Mouse (Mus musculus): Measurements from ENCODE around the gene Mllt1. TPM values are rescaled to one million over a fixed set of nuclear protein-coding genes. Genes with fewer than 3 reads are reported as not detected.

Gene Mllt1
- polyA plus RNA-seq, 2 experiments: 34.5 to 98.3 TPM

GRCm38 (mm10) chr17:56969321-56969720 is 34.1 kb upstream of the Mllt1 start:
- no peak for DNase-seq (ENCODE audit: low spot score)
- H3K27ac ChIP-seq (replicated peaks; ENCODE audit: low read depth, low read length): no peak overlapping the region
- no peaks in the 10 kb centered on the region for H3K27me3 ChIP-seq (ENCODE audit: control insufficient read depth, insufficient read depth, low read length)
- 63% methylated on average over 3 of the region's 3 CpGs for WGBS
- H3K9me3 ChIP-seq (ENCODE audit: control insufficient read depth, low read length): no peaks in the 10 kb centered on the region
- no peak overlapping the region for H3K4me3 ChIP-seq (replicated peaks; ENCODE audit: low read length)
- no peak overlapping the region for H3K4me2 ChIP-seq (replicated peaks; ENCODE audit: low read depth, low read length, severe bottlenecking)
- no peak for ATAC-seq (ENCODE audit: low FRiP score, low read depth)
- H3K36me3 ChIP-seq (ENCODE audit: control insufficient read depth, insufficient read depth, low read length): no peaks in the 10 kb centered on the region
- no peak for TF ChIP-seq POLR2A (IDR thresholded peaks at IDR 0.05; ENCODE audit: borderline replicate concordance, extremely low read depth, insufficient read depth, insufficient read length)
- H3K4me1 ChIP-seq (ENCODE audit: control insufficient read depth, insufficient read depth, low read length): no peaks in the 10 kb centered on the region
- H3K9ac ChIP-seq (ENCODE audit: low read depth, low read length, severe bottlenecking): no peak overlapping the region

- H3K9me3 ChIP-seq (ENCODE audit: control insufficient read depth, low read length): no peaks in the 10 kb centered on the region
- 74% methylated on average over 6 of the region's 6 CpGs for WGBS
- no peak for TF ChIP-seq POLR2A (IDR thresholded peaks at IDR 0.05; ENCODE audit: borderline replicate concordance, extremely low read depth, insufficient read depth, insufficient read length)
- no peak overlapping the region for H3K9ac ChIP-seq (ENCODE audit: low read depth, low read length, severe bottlenecking)
- no peak overlapping the region for H3K27ac ChIP-seq (replicated peaks; ENCODE audit: low read depth, low read length)
- H3K36me3 ChIP-seq (ENCODE audit: control insufficient read depth, insufficient read depth, low read length): no peaks in the 10 kb centered on the region
- DNase-seq (ENCODE audit: low spot score) (no peak), ATAC-seq (ENCODE audit: low FRiP score, low read depth) (no peak)
- no peak overlapping the region for H3K4me3 ChIP-seq (replicated peaks; ENCODE audit: low read length)
- no peaks in the 10 kb centered on the region for H3K27me3 ChIP-seq (ENCODE audit: control insufficient read depth, insufficient read depth, low read length)
- H3K4me2 ChIP-seq (replicated peaks; ENCODE audit: low read depth, low read length, severe bottlenecking): no peak overlapping the region
- no peaks in the 10 kb centered on the region for H3K4me1 ChIP-seq (ENCODE audit: control insufficient read depth, insufficient read depth, low read length)
Observed at GRCm38 (mm10) chr17:56963646-56964045, 28.4 kb upstream of the Mllt1 start.

GRCm38 (mm10) chr17:56962642-56963405 is 27.6 kb upstream of the Mllt1 start:
- H3K4me3 ChIP-seq (replicated peaks; ENCODE audit: low read length): no peak overlapping the region
- H3K9me3 ChIP-seq (ENCODE audit: control insufficient read depth, low read length): no peaks in the 10 kb centered on the region
- H3K4me2 ChIP-seq (replicated peaks; ENCODE audit: low read depth, low read length, severe bottlenecking): no peak overlapping the region
- TF ChIP-seq POLR2A (IDR thresholded peaks at IDR 0.05; ENCODE audit: borderline replicate concordance, extremely low read depth, insufficient read depth, insufficient read length): no peak
- DNase-seq (ENCODE audit: low spot score) (no peak), ATAC-seq (ENCODE audit: low FRiP score, low read depth) (no peak)
- no peak overlapping the region for H3K27ac ChIP-seq (replicated peaks; ENCODE audit: low read depth, low read length)
- no peaks in the 10 kb centered on the region for H3K27me3 ChIP-seq (ENCODE audit: control insufficient read depth, insufficient read depth, low read length)
- H3K36me3 ChIP-seq (ENCODE audit: control insufficient read depth, insufficient read depth, low read length): no peaks in the 10 kb centered on the region
- WGBS: 77% methylated on average over 5 of the region's 5 CpGs
- H3K9ac ChIP-seq (ENCODE audit: low read depth, low read length, severe bottlenecking): no peak overlapping the region
- no peaks in the 10 kb centered on the region for H3K4me1 ChIP-seq (ENCODE audit: control insufficient read depth, insufficient read depth, low read length)

- Histone ChIP-seq H3K36me3 (ENCODE audit: control insufficient read depth, insufficient read depth, low read length) (no peaks in the 10 kb centered on the region), H3K4me1 (ENCODE audit: control insufficient read depth, insufficient read depth, low read length) (no peaks in the 10 kb centered on the region), H3K27ac (replicated peaks; ENCODE audit: low read depth, low read length) (no peak overlapping the region), H3K27me3 (ENCODE audit: control insufficient read depth, insufficient read depth, low read length) (no peaks in the 10 kb centered on the region), H3K4me3 (replicated peaks; ENCODE audit: low read length) (no peak overlapping the region), H3K9ac (ENCODE audit: low read depth, low read length, severe bottlenecking) (no peak overlapping the region), H3K9me3 (ENCODE audit: control insufficient read depth, low read length) (no peaks in the 10 kb centered on the region), H3K4me2 (replicated peaks; ENCODE audit: low read depth, low read length, severe bottlenecking) (no peak overlapping the region)
- no peak for TF ChIP-seq POLR2A (IDR thresholded peaks at IDR 0.05; ENCODE audit: borderline replicate concordance, extremely low read depth, insufficient read depth, insufficient read length)
- ATAC-seq (ENCODE audit: low FRiP score, low read depth): no peak
- DNase-seq (ENCODE audit: low spot score): no peak
- WGBS: 92% methylated on average over 4 of the region's 4 CpGs
Observed at GRCm38 (mm10) chr17:56961880-56962279, 26.7 kb upstream of the Mllt1 start.

GRCm38 (mm10) chr17:56958667-56959066 is 23.5 kb upstream of the Mllt1 start:
- Histone ChIP-seq H3K9me3 (ENCODE audit: control insufficient read depth, low read length) (no peaks in the 10 kb centered on the region), H3K4me3 (replicated peaks; ENCODE audit: low read length) (no peak overlapping the region), H3K9ac (ENCODE audit: low read depth, low read length, severe bottlenecking) (no peak overlapping the region), H3K36me3 (ENCODE audit: control insufficient read depth, insufficient read depth, low read length) (no peaks in the 10 kb centered on the region), H3K4me1 (ENCODE audit: control insufficient read depth, insufficient read depth, low read length) (no peaks in the 10 kb centered on the region), H3K4me2 (replicated peaks; ENCODE audit: low read depth, low read length, severe bottlenecking) (no peak overlapping the region), H3K27me3 (ENCODE audit: control insufficient read depth, insufficient read depth, low read length) (no peaks in the 10 kb centered on the region), H3K27ac (replicated peaks; ENCODE audit: low read depth, low read length) (no peak overlapping the region)
- TF ChIP-seq POLR2A (IDR thresholded peaks at IDR 0.05; ENCODE audit: borderline replicate concordance, extremely low read depth, insufficient read depth, insufficient read length): no peak
- WGBS: 74% methylated on average over 4 of the region's 4 CpGs
- no peak for ATAC-seq (ENCODE audit: low FRiP score, low read depth)
- no peak for DNase-seq (ENCODE audit: low spot score)
